ENCODE assay signal across 8 mouse cellular contexts in the genomic region with DNA sequence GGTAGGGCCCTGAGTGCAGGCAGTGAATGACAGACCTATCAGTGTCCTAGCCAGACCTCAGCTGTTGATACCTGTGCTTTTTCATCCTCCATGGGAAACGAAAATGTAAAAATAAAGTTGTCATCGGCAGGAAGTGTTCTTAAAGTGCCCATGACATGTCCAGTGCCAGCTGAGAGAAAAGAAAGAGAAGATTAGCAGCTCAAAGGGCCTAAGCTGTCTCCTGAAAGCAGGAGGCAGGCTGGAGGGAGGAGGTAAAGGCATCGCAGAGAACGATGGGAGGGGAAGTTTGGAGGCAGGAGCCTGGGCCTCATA. TPM values are rescaled to one million over a fixed set of nuclear protein-coding genes. Genes with fewer than 3 reads are reported as not detected.
DNase-seq lines count a peak whose midpoint lies in the region; ATAC-seq and TF ChIP-seq lines count a peak whose summit lies in the region.

No protein-coding gene starts in this region.

- DNase-seq in ES-E14 (ENCODE audit: low read depth, low spot score) = no peak
- DNase-seq in heart, postnatal 4 days = peak; percentile 24
- DNase-seq in thymus, postnatal 25 days = no peak
- no peak for DNase-seq in urinary bladder, postnatal 10 days (ENCODE audit: low spot score)
- no peak for DNase-seq in thymus, postnatal 4 days

- no peak for ATAC-seq in embryonic facial prominence, embryonic 12.5 days (ENCODE audit: insufficient number of reproducible peaks, insufficient read depth, low FRiP score, low TSS enrichment)
- ATAC-seq in megakaryocyte-erythroid progenitor cell, adult 5-6 weeks (replicated peaks; ENCODE audit: low FRiP score, low TSS enrichment, poor library complexity, severe bottlenecking) = 0 out of 2 replicates have a peak, but pooled peaks have one; percentile 61
- no peak for ATAC-seq in CD4-positive, CD25-positive, alpha-beta regulatory T cell, adult 4 months

- H3K9me3 ChIP-seq in ES-E14 (ENCODE audit: control insufficient read depth, insufficient read depth, low read depth, low read length) = no peaks in the 10 kb centered on the region
- 0 out of 2 replicates have a peak, but pooled peaks cover 3% of the 10 kb centered on the region for H3K9me3 ChIP-seq in embryonic facial prominence, embryonic 12.5 days

- in situ Hi-C loops in ES-E14 (cut with MboI; ENCODE audit: low sequenced_read_pairs in 2 of 2, unreplicated experiment in 2 of 2) = no loop called here

- no peak overlapping the region for H3K27ac ChIP-seq in ES-E14 (ENCODE audit: insufficient read depth, low read depth, low read length, poor library complexity, severe bottlenecking)
- H3K27ac ChIP-seq in embryonic facial prominence, embryonic 12.5 days = peak overlapping the region; percentile 97

- H3K4me2 ChIP-seq in embryonic facial prominence, embryonic 12.5 days (replicated peaks) = peak overlapping the region; percentile 42

- H3K36me3 ChIP-seq in ES-E14 (ENCODE audit: control insufficient read depth, insufficient read depth, low read length, poor library complexity, severe bottlenecking) = no peaks in the 10 kb centered on the region
- no peaks in the 10 kb centered on the region for H3K36me3 ChIP-seq in embryonic facial prominence, embryonic 12.5 days

- peaks cover 1 to 3% of the 10 kb centered on the region in 2 experiments; a peak in 2 of 4 replicates for H3K4me1 ChIP-seq in ES-E14 (ENCODE audit: control insufficient read depth in 2 of 2, insufficient read depth in 2 of 2, low read length in 2 of 2, poor library complexity in 1 of 2)
- peaks cover 20% of the 10 kb centered on the region for H3K4me1 ChIP-seq in embryonic facial prominence, embryonic 12.5 days

- H3K9ac ChIP-seq in ES-E14 (ENCODE audit: insufficient read depth, low read depth, low read length, poor library complexity, severe bottlenecking) = no peak overlapping the region
- peak overlapping the region; percentile 37 for H3K9ac ChIP-seq in embryonic facial prominence, embryonic 12.5 days

- 0% methylated on average over 4 of the region's 4 CpGs for WGBS in embryonic facial prominence, embryonic 12.5 days

- no peaks in the 10 kb centered on the region for H3K27me3 ChIP-seq in embryonic facial prominence, embryonic 12.5 days

- H3K4me3 ChIP-seq in ES-E14 (ENCODE audit: insufficient read depth in 1 of 2, low read depth in 1 of 2, low read length in 2 of 2, poor library complexity in 1 of 2, severe bottlenecking in 1 of 2) = peak overlapping the region; percentile 3 to 42; a peak in 2 of 4 replicates
- peak overlapping the region; percentile 18 for H3K4me3 ChIP-seq in embryonic facial prominence, embryonic 12.5 days

TF ChIP-seq in ES-E14, 5 proteins besides CTCF, POLR2A, EP300 and RAD21:
- TF ChIP-seq ZC3H11A (IDR thresholded peaks at IDR 0.05; ENCODE audit: borderline replicate concordance, low read depth, low read length) = no peak
- TF ChIP-seq MAFK (IDR thresholded peaks at IDR 0.05; ENCODE audit: insufficient read depth, low read depth, low read length) = no peak
- TF ChIP-seq CHD2 (IDR thresholded peaks at IDR 0.05; ENCODE audit: low read depth, low read length) = no peak
- no peak for TF ChIP-seq ZNF384 (IDR thresholded peaks at IDR 0.05; ENCODE audit: low read depth, low read length)
- no peak for TF ChIP-seq HCFC1 (IDR thresholded peaks at IDR 0.05; ENCODE audit: borderline replicate concordance, insufficient read depth, low read length)

RNA-seq across cellular contexts. Expression of a gene that starts 10.8 kb away (rescaled TPM):
- 21.2 and 25.2 TPM in 2 replicates for total RNA-seq in ES-E14 (2012; rRNA removed)
- 34.9 and 36.7 TPM in 2 replicates for polyA plus RNA-seq in embryonic facial prominence, embryonic 12.5 days (2016; fragmentation: Nextera tagmentation; extraction: Ambion mirVana)
- total RNA-seq in heart, postnatal 4 days (2021) = 10 to 100 TPM; 63.8 to 67.0 TPM
- 2.8 and 3.3 TPM in 2 replicates for total RNA-seq in megakaryocyte-erythroid progenitor cell, adult 5-6 weeks (2014; fragmentation: Nextera tagmentation)
- total RNA-seq in megakaryocyte-erythroid progenitor cell, adult 5-6 weeks (2017) = 2.7 and 3.1 TPM in 2 replicates
- polyA plus RNA-seq in CD4-positive, CD25-positive, alpha-beta regulatory T cell, adult 4 months (2017; shearing (Covaris generic)) = under 1 TPM in 1 of 2 experiments, not detected in 1; 0.20 TPM
